Mouse (Mus musculus) frontal cortex, postnatal 36 days (tissue): ENCODE results near the gene Mrgprb3.

ENCODE experiments used
- DNase-seq, 2 experiments: peaks; one replicate each; pipeline ENCODE4 v3.0.0; 2022; ENCODE audit warnings: low spot score in 2 of 2

Gene Mrgprb3

GRCm38 (mm10) chr7:48643711-48644110 lies at the start of gene Mrgprb3:
Gene Mrgprb3 (minus strand): TSS chr7:48643811.
- DNase-seq, result no peak
